Mouse (Mus musculus) liver, embryonic 14.5 days (tissue): Measurements from ENCODE around the gene Smim10l1. TPM values are rescaled to one million over a fixed set of nuclear protein-coding genes. Genes with fewer than 3 reads are reported as not detected.

Source experiments
- ATAC-seq: fragments of 200-750 bp; cut with Nextera tagmentation; 2 replicates; pipeline ENCODE4 v1.8.0; 2017; ENCODE audit warnings: moderate number of reproducible peaks, mild to moderate bottlenecking, moderate library complexity; ENCODE audit not compliant: insufficient read depth
- DNase-seq, 3 experiments: peaks; one replicate each; pipeline ENCODE4 v3.0.0-alpha.2; 2012 to 2013; ENCODE audit warnings: low read depth in 3 of 3, low spot score in 3 of 3
- H3K27ac ChIP-seq: fragments of 300-500 bp; sonication (generic); 2 replicates; pipeline ENCODE4 v1.5.1; 2014; ENCODE audit warnings: moderate library complexity, mild to moderate bottlenecking, control low read depth, inconsistent platforms
- H3K27me3 ChIP-seq: fragments of 300-500 bp; sonication (generic); 2 replicates; pipeline ENCODE4 v1.6.1; 2014; ENCODE audit warnings: mild to moderate bottlenecking, low read length, moderate library complexity; ENCODE audit not compliant: control insufficient read depth, insufficient read depth
- H3K36me3 ChIP-seq: fragments of 300-500 bp; sonication (generic); replicated peaks from 2 replicates; pipeline ENCODE4 v1.6.1; 2014; ENCODE audit warnings: low read depth; ENCODE audit not compliant: control insufficient read depth, insufficient read depth
- H3K4me1 ChIP-seq, 2 experiments: fragments of 200-500 bp in 1 of 2; fragments of 300-500 bp in 1 of 2; sonication (generic) in 1 of 2; replicated peaks; 2 replicates each; pipeline ENCODE4 v1.6.1; 2012 to 2014; ENCODE audit warnings: antibody characterized with exemption in 1 of 2, inconsistent platforms in 1 of 2, low read length in 1 of 2; ENCODE audit not compliant: control insufficient read depth in 2 of 2, insufficient read depth in 2 of 2
- H3K4me2 ChIP-seq: fragments of 300-500 bp; sonication (generic); 2 replicates; pipeline ENCODE4 v1.6.1; 2014; ENCODE audit warnings: low read depth, mild to moderate bottlenecking, control low read depth, moderate library complexity
- H3K4me3 ChIP-seq, 2 experiments: fragments of 200-500 bp in 1 of 2; fragments of 300-500 bp in 1 of 2; sonication (generic) in 1 of 2; 2 replicates each; pipeline ENCODE4 v1.5.1; 2012 to 2014; ENCODE audit warnings: low read depth in 2 of 2, low read length in 2 of 2, mild to moderate bottlenecking in 2 of 2, control low read depth in 1 of 2, inconsistent platforms in 1 of 2, moderate library complexity in 1 of 2; ENCODE audit not compliant: insufficient read depth in 1 of 2
- H3K9ac ChIP-seq: fragments of 300-500 bp; sonication (generic); replicated peaks from 2 replicates; pipeline ENCODE4 v1.6.1; 2014; ENCODE audit warnings: mild to moderate bottlenecking, control low read depth, moderate library complexity
- H3K9me3 ChIP-seq: fragments of 300-500 bp; sonication (generic); 2 replicates; pipeline ENCODE4 v1.6.1; 2016; ENCODE audit warnings: low read length, mixed read lengths; ENCODE audit not compliant: control insufficient read depth
- CTCF ChIP-seq: IDR thresholded peaks from 2 replicates; pipeline ENCODE4 v1.5.1; 2016; ENCODE audit warnings: antibody characterized with exemption, low read depth, control low read depth
- EP300 ChIP-seq: IDR thresholded peaks from 2 replicates; pipeline ENCODE4 v1.6.1; 2016; ENCODE audit warnings: antibody characterized with exemption, low read depth
- WGBS: fragments of 180-500 bp; shearing (Covaris S2); extraction: QIAGEN DNeasy Blood & Tissue Kit; methylation state at CpG from one replicate; pipeline ENCODE4 v1.1.7; 2014; ENCODE audit not compliant: insufficient replicate concordance; 5-methylcytosine and 5-hydroxymethylcytosine counted together
- polyA plus RNA-seq, 2 experiments: library from polyadenylated mRNA; depleted of rRNA in 1 of 2; stranded (reverse) in 1 of 2; unstranded in 1 of 2; fragments of >200 nt; fragmentation: Nextera tagmentation in 1 of 2; extraction: Ambion mirVana in 1 of 2; gene quantifications; 2 replicates each; pipeline versions ENCODE4 v1.2.1 to v1.2.3; 2012 to 2014

The Smim10l1 gene
- polyA plus RNA-seq (2012; rRNA removed) (7.3 and 9.3 TPM in 2 replicates), polyA plus RNA-seq (2014; fragmentation: Nextera tagmentation; extraction: Ambion mirVana) (19.2 and 20.3 TPM in 2 replicates)

DNA sequence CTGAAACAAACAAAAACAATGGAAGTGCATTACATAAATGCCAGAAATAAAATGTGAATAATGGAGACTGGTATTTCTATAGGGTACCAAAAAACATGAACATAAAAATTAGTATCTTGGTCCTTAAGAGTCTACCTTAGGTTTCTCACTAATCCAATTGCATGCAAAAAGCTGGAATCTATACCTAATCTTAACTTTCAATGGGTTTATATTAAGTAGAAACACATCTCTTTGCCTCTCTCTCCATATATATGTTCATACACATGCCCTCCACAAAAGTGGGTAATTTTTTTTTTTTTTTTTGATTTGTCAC is at the start of gene Smim10l1:
Gene Smim10l1 (plus strand): TSS at position 301 of the 313 bp plus-strand sequence.
- no peaks in the 10 kb centered on the region for H3K27me3 ChIP-seq
- no peaks in the 10 kb centered on the region for H3K36me3 ChIP-seq
- H3K4me1 ChIP-seq: no peaks in the 10 kb centered on the region
- no peak for TF ChIP-seq EP300
- TF ChIP-seq CTCF: no peak
- peak within 1 kb of the TSS; percentile 78 to 80 for H3K4me3 ChIP-seq
- H3K27ac ChIP-seq: no peak within 1 kb of the TSS; the same call in 1 of the 2 replicates
- H3K9me3 ChIP-seq: no peaks in the 10 kb centered on the region
- H3K9ac ChIP-seq: peak within 1 kb of the TSS; percentile 85
- no peak for ATAC-seq
- H3K4me2 ChIP-seq: peak within 1 kb of the TSS; percentile 74
- no peak for DNase-seq

DNA sequence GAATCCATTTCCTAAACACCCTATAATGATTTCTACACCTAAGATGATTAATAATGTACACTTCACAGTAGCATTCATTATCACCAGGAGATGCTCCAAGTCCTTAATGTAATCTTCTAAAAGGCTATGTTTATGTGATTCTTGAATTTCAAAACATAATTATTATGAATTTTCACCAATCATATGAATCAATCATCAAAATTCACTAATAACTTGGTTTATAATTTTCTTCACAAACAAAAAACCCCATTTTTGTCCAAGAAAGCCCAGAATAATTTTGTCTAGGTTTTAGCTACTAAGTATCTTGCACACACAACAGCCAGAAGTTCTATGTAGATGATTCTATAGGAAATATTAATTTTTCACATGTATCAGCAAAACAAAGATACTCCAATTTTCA is 49.0 kb upstream of the Smim10l1 start, which contains the start of gene Tas2r140:
Gene Tas2r140 (minus strand): TSS at position 101 of the 400 bp plus-strand sequence.
- no peak for ATAC-seq
- TF ChIP-seq EP300 (no peak), CTCF (no peak)

DNA sequence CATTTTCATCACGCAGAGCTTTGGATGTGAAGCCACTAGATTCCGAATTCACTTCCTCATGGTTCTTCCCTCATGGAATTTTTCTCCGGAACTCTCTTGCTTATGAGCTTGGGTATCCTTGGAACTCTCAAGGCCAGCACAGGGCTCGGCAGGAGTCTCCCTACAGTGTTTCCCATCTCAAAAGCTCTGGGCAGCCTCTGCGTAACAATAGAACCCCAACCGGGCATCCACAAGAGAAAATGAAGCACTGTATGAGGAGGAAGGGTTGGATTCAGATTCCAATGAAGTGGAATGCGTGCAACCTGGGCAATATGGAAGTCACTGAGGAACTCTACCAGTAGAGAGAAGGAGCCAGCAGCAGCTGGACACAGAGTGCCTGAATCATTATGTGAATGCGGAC is 12.5 kb upstream of the Smim10l1 start:
- DNase-seq (no peak), ATAC-seq (no peak)
- Histone ChIP-seq H3K4me2 (no peak overlapping the region), H3K9ac (no peak overlapping the region), H3K27me3 (no peaks in the 10 kb centered on the region), H3K36me3 (no peaks in the 10 kb centered on the region), H3K4me1 (no peaks in the 10 kb centered on the region), H3K27ac (no peak overlapping the region), H3K4me3 (no peak overlapping the region), H3K9me3 (no peaks in the 10 kb centered on the region)
- 65% methylated on average over 8 of the region's 8 CpGs for WGBS
- TF ChIP-seq CTCF (no peak), EP300 (no peak)

More for the DNA sequence above, 49.0 kb upstream of the Smim10l1 start, which contains the start of gene Tas2r140:
- H3K4me3 ChIP-seq: no peak within 1 kb of the TSS
- no peaks in the 10 kb centered on the region for H3K4me1 ChIP-seq
- H3K4me2 ChIP-seq: no peak within 1 kb of the TSS
- H3K27me3 ChIP-seq: no peaks in the 10 kb centered on the region
- H3K9ac ChIP-seq: no peak within 1 kb of the TSS
- H3K27ac ChIP-seq: no peak within 1 kb of the TSS
- no peaks in the 10 kb centered on the region for H3K36me3 ChIP-seq
- DNase-seq: no peak
- no peaks in the 10 kb centered on the region for H3K9me3 ChIP-seq

DNA sequence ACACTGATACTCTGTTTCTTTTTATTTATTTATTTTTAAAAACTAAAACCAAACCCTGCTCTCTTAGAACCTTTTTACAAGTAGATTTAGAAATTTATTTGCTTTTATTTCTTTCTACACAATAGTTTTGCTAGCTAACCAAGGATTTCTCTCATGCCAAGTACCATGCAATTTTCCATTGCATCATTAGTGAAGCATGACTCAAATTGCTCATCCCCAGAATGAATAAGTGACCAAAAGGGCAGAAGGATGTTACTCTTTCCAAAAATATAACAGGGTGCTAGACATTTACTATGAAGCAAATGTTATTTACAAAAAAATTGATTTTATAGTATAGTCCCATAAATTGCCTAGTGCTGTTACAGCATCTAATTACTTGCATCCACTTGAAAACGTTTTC is 2.3 kb upstream of the Smim10l1 start:
- H3K4me1 ChIP-seq: no peaks in the 10 kb centered on the region
- no peak overlapping the region for H3K4me3 ChIP-seq
- no peak overlapping the region for H3K4me2 ChIP-seq
- 28% methylated on average over 1 of the region's 1 CpGs for WGBS
- H3K27ac ChIP-seq: no peak overlapping the region
- ATAC-seq (no peak), DNase-seq (no peak)
- no peak overlapping the region for H3K9ac ChIP-seq
- no peaks in the 10 kb centered on the region for H3K9me3 ChIP-seq
- no peaks in the 10 kb centered on the region for H3K27me3 ChIP-seq
- TF ChIP-seq CTCF: no peak
- TF ChIP-seq EP300: no peak
- no peaks in the 10 kb centered on the region for H3K36me3 ChIP-seq

DNA sequence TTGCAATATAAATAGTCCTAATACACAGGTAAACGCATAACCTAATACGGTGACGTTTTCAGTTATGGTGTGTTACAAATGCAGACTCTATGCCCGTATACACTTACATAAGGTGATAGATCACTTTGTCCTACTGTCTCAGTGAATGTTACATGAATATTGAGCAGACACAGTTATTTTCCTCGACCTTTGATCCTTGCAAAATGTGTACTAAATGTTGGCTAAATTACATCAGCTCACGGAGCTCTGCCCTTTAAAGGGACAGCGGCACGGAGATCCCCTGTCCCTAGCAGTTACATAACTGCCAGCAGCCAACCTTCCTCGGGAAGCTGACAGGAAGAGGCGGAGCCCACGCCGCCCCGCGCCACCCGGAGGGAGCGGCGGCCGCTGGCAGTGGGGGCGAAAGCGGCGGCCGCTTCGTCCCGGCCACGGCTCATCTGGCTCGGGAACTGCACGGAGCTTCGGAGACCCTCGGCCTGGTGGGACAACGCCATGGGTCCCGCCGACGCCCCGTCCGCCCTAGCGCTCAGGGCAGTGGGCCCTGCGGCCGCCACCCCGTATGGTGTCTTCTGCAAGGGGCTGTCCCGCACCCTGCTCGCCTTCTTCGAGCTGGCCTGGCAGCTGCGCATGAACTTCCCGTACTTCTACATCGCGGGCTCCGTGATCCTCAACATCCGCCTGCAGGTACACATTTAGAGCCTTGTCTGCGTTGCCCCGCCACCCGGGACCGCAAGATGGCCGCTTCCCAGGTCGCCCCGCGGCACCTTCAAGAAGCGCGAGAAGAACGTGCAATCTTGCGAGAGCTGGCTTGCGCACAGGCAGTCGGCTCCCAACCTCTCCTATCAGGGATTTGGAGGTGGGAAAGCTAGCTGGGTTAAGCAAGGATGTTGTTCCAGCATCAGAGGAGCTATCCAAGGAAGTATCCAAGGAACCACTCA is 482 bp downstream of the Smim10l1 start:
- under 1% methylated on average over 62 of the region's 62 CpGs for WGBS

More for the DNA sequence above, 482 bp downstream of the Smim10l1 start:
- Histone ChIP-seq H3K9ac (peak overlapping the region; percentile 85), H3K27me3 (no peaks in the 10 kb centered on the region), H3K4me3 (peak overlapping the region; percentile 78 to 80), H3K27ac (no peak overlapping the region; the same call in 1 of the 2 replicates), H3K4me2 (peak overlapping the region; percentile 74), H3K36me3 (no peaks in the 10 kb centered on the region), H3K9me3 (no peaks in the 10 kb centered on the region), H3K4me1 (no peaks in the 10 kb centered on the region)
- ATAC-seq (peak; percentile 95), DNase-seq (peak; percentile 44 to 60 (median 45))
- TF ChIP-seq CTCF: no peak
- no peak for TF ChIP-seq EP300

Other genes starting within 250 kb of the Smim10l1 start
- gene Tas2r116, start 249.5 kb upstream of the Smim10l1 start, polyA plus RNA-seq (2012; rRNA removed): not detected in 2 replicates
- not detected in 2 replicates for gene Tas2r116, start 249.5 kb upstream of the Smim10l1 start, polyA plus RNA-seq (2014; fragmentation: Nextera tagmentation; extraction: Ambion mirVana)
- gene Tas2r110, start 236.9 kb upstream of the Smim10l1 start, polyA plus RNA-seq (2012; rRNA removed): not detected in 2 replicates
- not detected in 2 replicates for gene Tas2r110, start 236.9 kb upstream of the Smim10l1 start, polyA plus RNA-seq (2014; fragmentation: Nextera tagmentation; extraction: Ambion mirVana)
- not detected in 2 replicates for gene Tas2r113, start 211.9 kb upstream of the Smim10l1 start, polyA plus RNA-seq (2012; rRNA removed)
- not detected in 2 replicates for gene Tas2r113, start 211.9 kb upstream of the Smim10l1 start, polyA plus RNA-seq (2014; fragmentation: Nextera tagmentation; extraction: Ambion mirVana)
- gene Tas2r125, start 195.3 kb upstream of the Smim10l1 start, polyA plus RNA-seq (2012; rRNA removed): not detected in 2 replicates
- not detected in 2 replicates for gene Tas2r125, start 195.3 kb upstream of the Smim10l1 start, polyA plus RNA-seq (2014; fragmentation: Nextera tagmentation; extraction: Ambion mirVana)
- gene Tas2r129, start 153.8 kb upstream of the Smim10l1 start, polyA plus RNA-seq (2012; rRNA removed): not detected in 2 replicates
- not detected in 2 replicates for gene Tas2r129, start 153.8 kb upstream of the Smim10l1 start, polyA plus RNA-seq (2014; fragmentation: Nextera tagmentation; extraction: Ambion mirVana)
- not detected in 2 replicates for gene Tas2r131, start 147.0 kb upstream of the Smim10l1 start, polyA plus RNA-seq (2012; rRNA removed)
- gene Tas2r131, start 147.0 kb upstream of the Smim10l1 start, polyA plus RNA-seq (2014; fragmentation: Nextera tagmentation; extraction: Ambion mirVana): not detected in 2 replicates
- not detected in 2 replicates for gene Tas2r109, start 123.9 kb upstream of the Smim10l1 start, polyA plus RNA-seq (2012; rRNA removed)
- not detected in 2 replicates for gene Tas2r109, start 123.9 kb upstream of the Smim10l1 start, polyA plus RNA-seq (2014; fragmentation: Nextera tagmentation; extraction: Ambion mirVana)
- not detected in 2 replicates for gene Tas2r103, start 67.8 kb upstream of the Smim10l1 start, polyA plus RNA-seq (2012; rRNA removed)
- gene Tas2r103, start 67.8 kb upstream of the Smim10l1 start, polyA plus RNA-seq (2014; fragmentation: Nextera tagmentation; extraction: Ambion mirVana): not detected in 2 replicates
- gene Tas2r140, start 49.1 kb upstream of the Smim10l1 start, polyA plus RNA-seq (2012; rRNA removed): not detected in 2 replicates
- not detected in 2 replicates for gene Tas2r140, start 49.1 kb upstream of the Smim10l1 start, polyA plus RNA-seq (2014; fragmentation: Nextera tagmentation; extraction: Ambion mirVana)
- not detected in 2 replicates for gene 5530400C23Rik, start 187.3 kb downstream of the Smim10l1 start, polyA plus RNA-seq (2012; rRNA removed)
- gene 5530400C23Rik, start 187.3 kb downstream of the Smim10l1 start, polyA plus RNA-seq (2014; fragmentation: Nextera tagmentation; extraction: Ambion mirVana): not detected in 2 replicates